Mouse (Mus musculus): ENCODE measurements around the gene Ucp1. TPM values are rescaled to one million over a fixed set of nuclear protein-coding genes. Genes with fewer than 3 reads are reported as not detected.

Ucp1 gene
- total and polyA plus RNA-seq, 3 experiments, result not detected

- Histone ChIP-seq H3K4me1 (ENCODE audit: insufficient read depth, low read depth, low read length) (0 out of 2 replicates have a peak, but pooled peaks cover 3% of the 10 kb centered on the region), H3K36me3 (replicated peaks) (no peaks in the 10 kb centered on the region), H3K9me3 (replicated peaks) (no peaks in the 10 kb centered on the region), H3K27me3 (ENCODE audit: insufficient read depth, low read length) (peaks cover 7% of the 10 kb centered on the region), H3K4me3 (ENCODE audit: low read depth, low read length) (no peak overlapping the region)
- DNase-seq (ENCODE audit: low spot score) (no peak), ATAC-seq (ENCODE audit: extremely low read depth, insufficient number of reproducible peaks, low FRiP score, poor library complexity, severe bottlenecking) (no peak)
- TF ChIP-seq CTCF (IDR thresholded peaks at IDR 0.05; ENCODE audit: low read depth, low read length), result no peak
- TF ChIP-seq POLR2AphosphoS5 (IDR thresholded peaks at IDR 0.05; ENCODE audit: insufficient replicate concordance, low read depth, low read length), result no peak
- TF ChIP-seq GATA1 (IDR thresholded peaks at IDR 0.05; ENCODE audit: borderline replicate concordance, low read length), result no peak
- no peak for TF ChIP-seq TAL1 (conservative IDR thresholded peaks at IDR 0.05; ENCODE audit: low read depth, low read length)
- TF ChIP-seq GATA2 (IDR thresholded peaks at IDR 0.05; ENCODE audit: borderline replicate concordance, low read depth, low read length), result no peak
Observed at GRCm38 (mm10) chr8:83342076-83342475, 51.9 kb downstream of the Ucp1 start.

GRCm38 (mm10) chr8:83342693-83343092, 52.5 kb downstream of the Ucp1 start:
- H3K36me3 ChIP-seq (replicated peaks), result no peaks in the 10 kb centered on the region
- ATAC-seq (ENCODE audit: extremely low read depth, insufficient number of reproducible peaks, low FRiP score, poor library complexity, severe bottlenecking) (no peak), DNase-seq (ENCODE audit: low spot score) (peak; percentile 8)
- no peak for TF ChIP-seq GATA2 (IDR thresholded peaks at IDR 0.05; ENCODE audit: borderline replicate concordance, low read depth, low read length)
- no peak for TF ChIP-seq TAL1 (conservative IDR thresholded peaks at IDR 0.05; ENCODE audit: low read depth, low read length)
- no peak for TF ChIP-seq CTCF (IDR thresholded peaks at IDR 0.05; ENCODE audit: low read depth, low read length)
- no peak for TF ChIP-seq POLR2AphosphoS5 (IDR thresholded peaks at IDR 0.05; ENCODE audit: insufficient replicate concordance, low read depth, low read length)
- no peak for TF ChIP-seq GATA1 (IDR thresholded peaks at IDR 0.05; ENCODE audit: borderline replicate concordance, low read length)
- H3K4me1 ChIP-seq (ENCODE audit: insufficient read depth, low read depth, low read length), result 0 out of 2 replicates have a peak, but pooled peaks cover 3% of the 10 kb centered on the region
- no peak overlapping the region for H3K4me3 ChIP-seq (ENCODE audit: low read depth, low read length)
- H3K27me3 ChIP-seq (ENCODE audit: insufficient read depth, low read length), result peaks cover 10% of the 10 kb centered on the region
- H3K9me3 ChIP-seq (replicated peaks), result no peaks in the 10 kb centered on the region

Other genes starting within 250 kb of the Ucp1 start
- gene Tbc1d9, start 125.0 kb upstream of the Ucp1 start, total RNA-seq (2014; fragmentation: Nextera tagmentation), result not detected in 2 replicates
- 0.05 TPM in 1 of 2 replicates, not detected in the other for gene Tbc1d9, start 125.0 kb upstream of the Ucp1 start, total RNA-seq (2017)
- not detected in 2 replicates for gene Tbc1d9, start 125.0 kb upstream of the Ucp1 start, polyA plus RNA-seq (2012)
- gene Gm10645, start 124.2 kb upstream of the Ucp1 start, total RNA-seq (2014; fragmentation: Nextera tagmentation), result not detected in 2 replicates
- gene Gm10645, start 124.2 kb upstream of the Ucp1 start, total RNA-seq (2017), result not detected in 2 replicates
- not detected in 2 replicates for gene Gm10645, start 124.2 kb upstream of the Ucp1 start, polyA plus RNA-seq (2012)
- 25.6 and 28.8 TPM in 2 replicates for gene Elmod2, start 42.1 kb downstream of the Ucp1 start, total RNA-seq (2014; fragmentation: Nextera tagmentation)
- 25.8 and 29.4 TPM in 2 replicates for gene Elmod2, start 42.1 kb downstream of the Ucp1 start, total RNA-seq (2017)
- gene Elmod2, start 42.1 kb downstream of the Ucp1 start, polyA plus RNA-seq (2012), result 0.22 and 0.38 TPM in 2 replicates
- gene Mgat4d, start 58.1 kb downstream of the Ucp1 start, total RNA-seq (2014; fragmentation: Nextera tagmentation), result not detected in 2 replicates
- not detected in 2 replicates for gene Mgat4d, start 58.1 kb downstream of the Ucp1 start, total RNA-seq (2017)
- gene Mgat4d, start 58.1 kb downstream of the Ucp1 start, polyA plus RNA-seq (2012), result not detected in 2 replicates
- gene Clgn, start 99.5 kb downstream of the Ucp1 start, total RNA-seq (2014; fragmentation: Nextera tagmentation), result not detected in 2 replicates
- gene Clgn, start 99.5 kb downstream of the Ucp1 start, total RNA-seq (2017), result under 0.01 TPM in 2 replicates
- gene Clgn, start 99.5 kb downstream of the Ucp1 start, polyA plus RNA-seq (2012), result not detected in 2 replicates
- gene Scoc, start 168.0 kb downstream of the Ucp1 start, total RNA-seq (2014; fragmentation: Nextera tagmentation), result 69.1 and 80.0 TPM in 2 replicates
- gene Scoc, start 168.0 kb downstream of the Ucp1 start, total RNA-seq (2017), result 16.1 and 17.0 TPM in 2 replicates
- 0.84 and 1.9 TPM in 2 replicates for gene Scoc, start 168.0 kb downstream of the Ucp1 start, polyA plus RNA-seq (2012)
- not detected in 2 replicates for gene Olfr370, start 245.4 kb downstream of the Ucp1 start, total RNA-seq (2014; fragmentation: Nextera tagmentation)
- gene Olfr370, start 245.4 kb downstream of the Ucp1 start, total RNA-seq (2017), result 0.12 and 0.22 TPM in 2 replicates
- gene Olfr370, start 245.4 kb downstream of the Ucp1 start, polyA plus RNA-seq (2012), result not detected in 2 replicates

All from G1E (cell line).